Mouse (Mus musculus) splenic B cell, adult 2 months (primary cell): ENCODE results near the gene Carmil1.

ENCODE experiments used
- DNase-seq: peaks from one replicate; pipeline ENCODE4 v3.0.0-alpha.2; 2011; ENCODE audit warnings: low read depth, low spot score
- H3K27me3 ChIP-seq: 2 replicates; pipeline ENCODE4 v1.6.1; 2012; ENCODE audit warnings: mild to moderate bottlenecking, low read length, moderate library complexity, mixed read lengths; ENCODE audit not compliant: control insufficient read depth, poor library complexity, insufficient read depth, severe bottlenecking
- H3K36me3 ChIP-seq: 2 replicates; pipeline ENCODE4 v1.6.1; 2012; ENCODE audit warnings: mild to moderate bottlenecking, low read length, moderate library complexity, mixed read lengths; ENCODE audit not compliant: control insufficient read depth, poor library complexity, insufficient read depth, severe bottlenecking

Gene Carmil1

GRCm38 (mm10) chr13:24272740-24273377 lies 7.7 kb downstream of the Carmil1 start:
- DNase-seq = no peak
- H3K27me3 ChIP-seq = no peaks in the 10 kb centered on the region
- no peaks in the 10 kb centered on the region for H3K36me3 ChIP-seq

GRCm38 (mm10) chr13:24269100-24269465 lies 11.5 kb downstream of the Carmil1 start:
- Histone ChIP-seq H3K27me3 (no peaks in the 10 kb centered on the region), H3K36me3 (no peaks in the 10 kb centered on the region)
- no peak for DNase-seq

- DNase-seq = no peak
- Histone ChIP-seq H3K36me3 (no peaks in the 10 kb centered on the region), H3K27me3 (no peaks in the 10 kb centered on the region)
Observed at GRCm38 (mm10) chr13:24268355-24269099, 12.1 kb downstream of the Carmil1 start.

- H3K36me3 ChIP-seq = no peaks in the 10 kb centered on the region
- H3K27me3 ChIP-seq = no peaks in the 10 kb centered on the region
- DNase-seq = no peak
Observed at GRCm38 (mm10) chr13:24264760-24265159, 15.8 kb downstream of the Carmil1 start.

- DNase-seq = no peak
- no peaks in the 10 kb centered on the region for H3K36me3 ChIP-seq
- no peaks in the 10 kb centered on the region for H3K27me3 ChIP-seq
Observed at GRCm38 (mm10) chr13:24263560-24263959, 17.0 kb downstream of the Carmil1 start.

GRCm38 (mm10) chr13:24260751-24261591 lies 19.6 kb downstream of the Carmil1 start:
- Histone ChIP-seq H3K36me3 (no peaks in the 10 kb centered on the region), H3K27me3 (no peaks in the 10 kb centered on the region)

GRCm38 (mm10) chr13:24257809-24258208 lies 22.8 kb downstream of the Carmil1 start:
- Histone ChIP-seq H3K36me3 (no peaks in the 10 kb centered on the region), H3K27me3 (no peaks in the 10 kb centered on the region)
- no peak for DNase-seq

More at GRCm38 (mm10) chr13:24260751-24261591, 19.6 kb downstream of the Carmil1 start:
- no peak for DNase-seq

- Histone ChIP-seq H3K36me3 (no peaks in the 10 kb centered on the region), H3K27me3 (no peaks in the 10 kb centered on the region)
- DNase-seq = peak; percentile 72
Observed at GRCm38 (mm10) chr13:24253989-24254388, 26.6 kb downstream of the Carmil1 start.

- no peaks in the 10 kb centered on the region for H3K27me3 ChIP-seq
- no peak for DNase-seq
Observed at GRCm38 (mm10) chr13:24253551-24253950, 27.0 kb downstream of the Carmil1 start.

GRCm38 (mm10) chr13:24251236-24251635 lies 29.4 kb downstream of the Carmil1 start:
- H3K27me3 ChIP-seq = no peaks in the 10 kb centered on the region
- DNase-seq = no peak
- no peaks in the 10 kb centered on the region for H3K36me3 ChIP-seq

More at GRCm38 (mm10) chr13:24253551-24253950, 27.0 kb downstream of the Carmil1 start:
- H3K36me3 ChIP-seq = no peaks in the 10 kb centered on the region

- no peaks in the 10 kb centered on the region for H3K36me3 ChIP-seq
- no peak for DNase-seq
- no peaks in the 10 kb centered on the region for H3K27me3 ChIP-seq
Observed at GRCm38 (mm10) chr13:24247928-24248327, 32.7 kb downstream of the Carmil1 start.

GRCm38 (mm10) chr13:24247441-24247840 lies 33.2 kb downstream of the Carmil1 start:
- no peaks in the 10 kb centered on the region for H3K27me3 ChIP-seq
- no peak for DNase-seq
- H3K36me3 ChIP-seq = no peaks in the 10 kb centered on the region

GRCm38 (mm10) chr13:24246266-24246665 lies 34.3 kb downstream of the Carmil1 start:
- Histone ChIP-seq H3K36me3 (no peaks in the 10 kb centered on the region), H3K27me3 (no peaks in the 10 kb centered on the region)
- DNase-seq = no peak

- Histone ChIP-seq H3K27me3 (no peaks in the 10 kb centered on the region), H3K36me3 (no peaks in the 10 kb centered on the region)
- no peak for DNase-seq
Observed at GRCm38 (mm10) chr13:24244613-24245012, 36.0 kb downstream of the Carmil1 start.

GRCm38 (mm10) chr13:24243964-24244363 lies 36.6 kb downstream of the Carmil1 start:
- H3K27me3 ChIP-seq = no peaks in the 10 kb centered on the region
- no peaks in the 10 kb centered on the region for H3K36me3 ChIP-seq
- no peak for DNase-seq
